Mouse (Mus musculus): ENCODE results near the gene Ndrg4.

- no peak for TF ChIP-seq USF1 (IDR thresholded peaks at IDR 0.05; ENCODE audit: low read depth)
- TF ChIP-seq CTCF (IDR thresholded peaks at IDR 0.05; ENCODE audit: control insufficient read depth, insufficient read depth, insufficient read length), result no peak
- TF ChIP-seq MYOD1 (IDR thresholded peaks at IDR 0.05; ENCODE audit: control insufficient read depth, insufficient read length, low read depth), result no peak
- TF ChIP-seq MAX (IDR thresholded peaks at IDR 0.05), result no peak
- no peak for TF ChIP-seq CEBPB (IDR thresholded peaks at IDR 0.05; ENCODE audit: low read depth)
- TF ChIP-seq FOSL1 (IDR thresholded peaks at IDR 0.05; ENCODE audit: insufficient read depth, low read length, poor library complexity, severe bottlenecking), result no peak
These were observed 19.9 kb downstream of the Ndrg4 start for GRCm38 (mm10) chr8:95696661-95697060.
